Mouse (Mus musculus) ES-E14 (cell line): ENCODE data around the gene Pm20d1.

Source experiments
- HCFC1 ChIP-seq: IDR thresholded peaks from 2 replicates; pipeline ENCODE4 v1.6.1; 2012; ENCODE audit warnings: low read length, inconsistent platforms, borderline replicate concordance; ENCODE audit not compliant: insufficient read depth
- MAFK ChIP-seq: IDR thresholded peaks from 2 replicates; pipeline ENCODE4 v1.6.1; 2014; ENCODE audit warnings: mild to moderate bottlenecking, low read depth, low read length, inconsistent platforms; ENCODE audit not compliant: insufficient read depth

DNA sequence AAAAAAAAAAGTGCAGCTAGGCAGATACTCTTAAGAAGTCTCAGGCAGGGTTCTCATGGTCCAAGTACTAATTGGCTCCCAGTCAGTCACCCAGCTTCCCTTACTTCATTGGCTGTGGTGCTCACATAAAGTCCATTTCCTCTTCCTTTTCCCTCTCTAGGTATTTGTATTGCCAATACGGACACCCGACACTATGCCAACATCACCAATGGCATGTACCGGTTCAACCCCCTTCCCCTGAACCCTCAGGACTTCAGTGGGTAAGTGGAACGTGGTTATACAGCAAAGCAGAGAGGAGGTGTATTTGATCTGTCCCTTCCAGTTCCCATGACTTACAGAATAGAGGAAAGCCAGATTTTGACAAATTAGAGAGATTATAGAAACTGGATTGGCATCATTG lies 16.6 kb downstream of the Pm20d1 start:
- TF ChIP-seq MAFK (no peak), HCFC1 (no peak)
